Mouse (Mus musculus) cerebellum, adult 11 months (tissue): ENCODE measurements around the gene Srebf1.

Experiments
- DNase-seq: peaks from one replicate; pipeline ENCODE4 v3.0.0; 2022

Gene Srebf1

DNA sequence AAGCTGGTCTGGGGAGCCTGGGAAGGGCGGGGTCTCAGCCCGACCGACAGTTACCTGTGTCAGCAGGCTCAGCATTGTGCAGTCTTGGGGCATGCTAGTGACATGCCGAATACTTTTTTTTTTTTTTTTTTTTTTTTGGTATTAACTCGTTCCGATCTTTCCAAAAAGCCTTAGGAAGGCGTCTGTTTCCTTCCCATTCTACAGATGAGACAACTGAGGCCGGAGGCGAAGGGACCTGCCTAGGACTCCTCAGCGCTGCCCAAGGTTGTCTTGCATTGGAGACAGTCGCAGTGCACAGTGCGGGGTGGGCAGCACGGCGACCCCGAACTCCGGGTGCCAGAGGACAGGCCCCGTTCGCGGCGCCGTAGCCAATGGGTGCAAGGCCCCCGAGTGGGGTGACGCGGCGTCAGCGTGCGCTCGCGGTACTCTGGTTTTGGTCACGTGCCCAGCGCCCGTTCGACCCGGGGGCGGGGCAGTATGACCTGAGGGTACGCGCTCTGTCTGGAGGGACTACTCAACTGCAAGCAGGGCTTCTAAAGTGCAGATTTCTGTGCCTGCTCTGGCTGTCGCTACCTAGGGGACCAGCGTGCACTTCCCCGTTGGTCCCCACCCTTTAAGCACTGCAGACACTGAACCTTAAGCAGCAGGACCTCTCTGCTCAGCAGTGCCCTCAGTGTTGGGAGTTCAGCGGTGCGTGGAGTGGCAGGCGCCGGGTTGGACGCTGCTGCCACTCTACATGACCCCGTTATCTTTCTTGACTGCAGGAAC is at the start of gene Srebf1:
Gene Srebf1, minus strand, starts transcription at position 113 of the 768 bp plus-strand sequence.
- DNase-seq, result peak; percentile 60

DNA sequence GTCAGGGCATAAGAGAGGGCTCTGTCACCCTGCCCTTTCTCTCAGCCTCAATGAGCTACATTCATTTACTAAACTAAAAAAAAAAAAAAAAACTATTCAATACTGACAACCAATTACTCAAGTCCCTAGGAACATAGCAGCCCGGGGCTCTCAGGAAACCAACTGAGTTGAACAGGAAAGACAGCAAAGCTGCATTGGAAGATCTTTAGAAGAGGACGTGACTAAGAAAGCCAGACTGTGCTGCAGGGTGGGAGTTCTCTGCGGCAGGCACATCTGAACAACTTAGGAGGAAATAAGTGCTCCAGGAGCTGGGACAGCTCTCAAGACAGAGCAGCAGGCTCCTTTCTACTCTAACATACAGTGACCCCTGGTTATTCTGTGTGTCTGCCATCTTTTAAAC is 46.2 kb upstream of the Srebf1 start:
- DNase-seq, result no peak

DNA sequence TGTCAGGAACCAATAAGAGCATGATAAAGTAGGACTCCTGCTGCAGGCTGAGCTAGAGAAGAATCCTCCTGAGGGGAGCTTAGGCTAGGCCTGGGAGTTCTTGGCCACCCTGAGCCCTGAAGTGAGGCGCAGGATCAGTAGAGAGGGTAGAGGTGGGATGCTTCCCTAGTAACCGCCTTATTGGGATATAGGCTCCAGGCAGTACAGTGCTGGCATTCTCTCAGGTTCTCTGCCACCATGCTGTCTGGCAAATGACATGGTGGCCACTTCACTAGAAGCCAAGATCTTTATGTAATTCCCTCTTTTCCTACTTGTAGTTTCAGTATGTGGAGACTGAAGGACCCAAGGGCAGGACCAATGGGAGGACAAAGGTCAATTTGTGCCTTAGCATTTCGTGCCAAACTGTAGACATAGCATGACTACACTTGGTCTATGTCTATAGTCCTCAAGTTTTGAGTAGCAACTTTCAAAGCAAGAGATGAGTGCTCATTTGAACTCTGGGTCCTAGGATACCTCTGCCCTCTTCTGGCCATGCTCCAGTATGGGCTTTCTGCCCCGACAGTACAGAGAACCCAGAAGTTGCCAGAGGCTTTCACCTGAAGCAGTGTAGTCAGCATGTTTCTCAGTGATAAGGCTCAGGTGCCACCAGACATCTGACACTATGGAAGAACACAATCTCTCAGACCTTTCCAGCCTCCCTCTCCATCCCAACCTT is 43.0 kb upstream of the Srebf1 start:
- DNase-seq, result no peak

DNA sequence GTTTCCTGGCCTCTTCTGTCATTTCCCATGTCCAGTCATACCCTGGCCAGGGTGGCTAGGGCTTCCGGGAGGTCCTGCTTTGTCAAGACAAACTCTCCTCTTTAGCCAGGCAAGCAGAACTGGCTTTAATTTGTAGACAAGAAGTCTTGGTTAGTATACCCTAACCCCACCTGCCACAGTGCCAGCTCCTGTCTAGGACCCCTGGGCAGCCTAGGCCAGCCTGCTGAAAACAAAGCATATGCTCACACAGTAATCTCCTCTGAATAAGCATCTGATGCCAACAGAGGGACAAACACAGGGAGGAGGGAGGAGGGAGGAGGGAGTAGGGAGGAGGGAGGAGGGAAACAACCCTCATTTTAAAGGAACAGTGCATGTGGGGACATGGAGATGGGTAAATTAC is 42.3 kb upstream of the Srebf1 start:
- peak; percentile 86 for DNase-seq

DNA sequence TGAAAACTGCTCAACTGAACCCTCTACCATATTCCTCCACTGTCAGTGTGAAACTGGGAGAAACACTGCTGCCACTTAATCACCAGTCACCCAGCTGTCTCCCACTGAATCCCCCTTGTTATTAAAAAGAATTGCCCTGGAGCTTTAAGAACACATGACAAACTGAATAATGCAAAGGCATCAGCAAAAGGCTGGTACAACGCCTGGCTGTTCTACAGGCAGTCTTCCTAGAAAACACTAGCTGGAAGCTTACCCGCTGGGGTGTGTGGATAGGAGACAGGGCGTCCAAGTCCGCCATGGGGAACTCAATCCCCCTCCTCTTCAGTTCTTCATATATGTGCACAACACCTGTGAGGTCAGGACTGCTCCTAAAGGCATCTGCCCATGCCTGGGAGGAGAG is 40.0 kb upstream of the Srebf1 start:
- no peak for DNase-seq

DNA sequence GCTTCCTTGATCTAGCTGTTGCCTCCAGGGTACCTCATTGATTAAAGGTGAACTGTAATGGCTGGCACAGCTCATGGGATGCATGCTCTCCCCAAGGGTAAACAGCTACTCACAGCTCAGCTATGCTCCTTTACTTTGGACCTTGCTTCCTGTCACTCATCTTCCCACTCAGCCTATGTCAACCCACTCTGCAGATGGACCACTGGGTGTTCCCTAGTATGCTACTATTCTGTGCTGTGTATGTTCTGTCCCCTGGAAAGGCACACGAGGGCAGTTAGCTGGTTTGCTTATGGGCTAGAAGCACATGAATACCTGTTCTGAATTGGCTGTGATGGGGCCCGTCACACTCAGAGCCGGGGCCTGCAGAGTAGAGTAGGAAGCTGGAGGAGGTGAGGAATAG is 38.4 kb upstream of the Srebf1 start:
- no peak for DNase-seq

DNA sequence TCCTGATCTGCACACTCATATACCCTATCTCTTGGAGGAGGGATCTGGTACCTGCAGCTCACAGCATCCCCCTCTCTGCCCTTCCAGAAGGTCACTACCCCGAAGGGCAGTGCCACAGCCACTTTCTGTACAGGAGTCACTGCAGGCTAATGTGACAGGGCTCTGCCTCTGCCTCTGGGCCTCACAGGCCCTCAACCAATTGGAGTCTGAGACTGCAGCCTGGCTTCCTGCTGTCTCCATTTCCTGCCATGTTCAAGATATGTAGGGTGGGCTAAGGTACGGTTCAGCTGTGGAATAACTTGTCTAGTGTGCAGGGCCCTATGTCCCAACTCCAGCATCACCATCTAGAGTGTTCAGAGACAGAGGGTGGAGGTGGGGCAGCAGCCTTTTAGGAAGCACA is 35.3 kb upstream of the Srebf1 start:
- no peak for DNase-seq

DNA sequence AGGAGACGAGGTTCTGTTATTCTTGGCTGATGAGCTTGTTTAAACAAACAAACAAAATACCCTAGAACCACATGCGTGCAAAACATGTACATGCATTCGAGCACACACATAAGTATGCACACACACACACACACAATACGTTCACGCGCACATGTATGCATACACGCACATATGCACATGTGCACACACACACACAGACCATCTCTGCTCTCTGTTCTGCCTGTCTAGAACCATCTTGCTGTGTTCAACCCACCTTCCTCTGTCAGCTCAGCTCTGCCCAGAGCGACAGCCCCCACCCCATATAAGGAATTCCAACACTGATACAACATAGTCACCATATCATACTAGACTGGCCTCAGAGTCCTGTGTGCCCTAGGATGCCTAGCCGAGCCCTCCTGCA is 34.3 kb upstream of the Srebf1 start:
- DNase-seq, result no peak

DNA sequence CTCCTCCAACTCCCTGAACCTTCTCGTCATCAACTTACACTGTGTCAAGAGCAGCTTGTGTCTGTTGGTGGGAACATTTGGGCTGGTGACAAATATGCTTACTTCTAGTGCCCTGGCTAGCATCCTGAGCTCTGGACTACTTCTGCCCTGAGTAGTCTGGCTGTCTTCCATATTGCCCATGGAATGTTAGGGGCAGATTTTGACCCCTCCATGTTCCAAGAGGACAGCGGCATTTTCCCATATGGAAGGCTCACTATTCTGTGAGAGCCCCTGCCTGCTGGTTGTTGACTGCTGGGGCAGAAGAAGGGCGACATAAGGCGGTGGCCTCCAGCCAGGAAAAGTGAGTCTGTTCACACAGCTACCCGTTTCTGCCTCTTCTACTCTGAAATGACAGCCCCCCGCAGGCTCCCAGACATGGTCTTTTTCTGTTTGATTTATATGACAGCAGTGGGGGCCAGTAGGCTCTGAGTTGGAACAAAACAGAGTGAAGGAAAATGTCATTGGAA is 33.8 kb upstream of the Srebf1 start:
- peak; percentile 91 for DNase-seq

DNA sequence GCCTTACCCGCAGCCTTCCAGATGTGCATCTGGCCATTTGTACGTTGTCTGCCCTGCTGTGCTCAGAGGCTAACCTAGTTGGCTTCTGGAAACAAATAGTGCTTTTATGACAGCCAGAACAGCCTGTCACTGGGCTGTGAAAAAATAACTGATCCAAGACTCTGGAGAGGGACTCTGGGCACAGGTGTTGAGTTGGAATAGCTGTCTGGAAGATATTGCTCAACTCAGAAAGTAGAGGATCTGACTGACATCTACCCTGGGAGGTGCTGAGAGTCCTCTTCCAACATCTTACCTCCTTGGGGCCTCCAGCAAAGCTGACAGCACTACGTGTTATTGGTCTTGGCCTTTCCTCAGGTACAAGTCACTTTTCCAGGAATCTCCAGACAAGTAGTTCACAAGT is 33.3 kb upstream of the Srebf1 start:
- DNase-seq, result no peak

DNA sequence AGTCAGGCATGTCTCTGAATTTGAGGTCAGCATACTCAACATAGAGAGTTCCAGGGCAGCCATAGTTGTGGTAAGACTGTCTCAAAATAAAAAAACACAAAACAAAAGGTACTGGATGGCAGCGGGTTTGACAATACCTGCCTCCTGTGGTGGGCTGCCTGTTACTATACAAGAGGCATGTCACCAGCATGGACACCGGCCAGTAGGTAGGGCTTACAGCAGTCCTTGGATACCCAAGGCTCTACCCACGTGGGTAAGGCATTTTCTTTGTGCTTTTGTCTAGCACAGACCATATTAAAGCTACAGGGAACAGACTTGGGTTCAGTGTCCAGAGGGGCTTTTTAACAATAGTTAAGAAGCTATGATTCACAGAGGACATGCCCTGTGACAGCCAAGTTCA is 32.8 kb upstream of the Srebf1 start:
- no peak for DNase-seq

DNA sequence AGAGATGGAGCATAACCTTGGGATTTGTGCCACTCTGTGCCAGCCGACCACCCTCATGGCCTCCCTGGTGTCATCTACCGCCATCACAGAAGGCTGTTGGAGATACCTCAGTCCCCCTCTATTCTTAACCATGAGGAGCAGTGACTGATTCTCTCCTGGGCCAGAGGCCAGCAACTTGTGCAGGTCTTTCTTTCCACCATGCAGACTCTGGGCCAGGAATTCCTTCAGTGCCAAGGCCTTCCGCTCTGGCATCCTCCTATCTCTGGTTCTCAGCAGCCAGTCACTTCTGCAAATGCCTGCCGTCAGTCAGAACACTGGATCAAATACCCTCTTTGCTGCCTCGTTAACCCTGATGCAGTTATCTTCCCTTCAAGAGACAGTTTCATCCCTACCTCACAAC is 31.9 kb upstream of the Srebf1 start:
- no peak for DNase-seq

DNA sequence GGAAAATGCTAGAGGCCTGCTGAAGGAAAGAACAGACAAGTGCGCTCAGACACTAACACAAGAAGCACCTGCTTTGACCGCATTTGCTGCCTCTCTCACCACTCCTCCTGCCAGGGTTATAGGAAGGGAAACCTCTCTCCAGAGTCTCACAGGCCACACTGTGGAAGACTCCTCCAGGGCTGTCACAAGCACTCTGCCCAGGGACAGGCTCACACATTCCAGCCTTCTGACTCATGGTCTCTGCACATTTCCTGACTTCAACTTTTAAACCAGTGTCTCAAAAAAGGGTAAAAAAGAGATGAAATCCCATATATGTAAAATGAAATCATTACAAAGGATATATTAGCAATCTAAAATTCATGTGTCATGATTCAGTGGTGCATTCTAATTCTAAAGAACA is 31.2 kb upstream of the Srebf1 start:
- DNase-seq, result no peak

DNA sequence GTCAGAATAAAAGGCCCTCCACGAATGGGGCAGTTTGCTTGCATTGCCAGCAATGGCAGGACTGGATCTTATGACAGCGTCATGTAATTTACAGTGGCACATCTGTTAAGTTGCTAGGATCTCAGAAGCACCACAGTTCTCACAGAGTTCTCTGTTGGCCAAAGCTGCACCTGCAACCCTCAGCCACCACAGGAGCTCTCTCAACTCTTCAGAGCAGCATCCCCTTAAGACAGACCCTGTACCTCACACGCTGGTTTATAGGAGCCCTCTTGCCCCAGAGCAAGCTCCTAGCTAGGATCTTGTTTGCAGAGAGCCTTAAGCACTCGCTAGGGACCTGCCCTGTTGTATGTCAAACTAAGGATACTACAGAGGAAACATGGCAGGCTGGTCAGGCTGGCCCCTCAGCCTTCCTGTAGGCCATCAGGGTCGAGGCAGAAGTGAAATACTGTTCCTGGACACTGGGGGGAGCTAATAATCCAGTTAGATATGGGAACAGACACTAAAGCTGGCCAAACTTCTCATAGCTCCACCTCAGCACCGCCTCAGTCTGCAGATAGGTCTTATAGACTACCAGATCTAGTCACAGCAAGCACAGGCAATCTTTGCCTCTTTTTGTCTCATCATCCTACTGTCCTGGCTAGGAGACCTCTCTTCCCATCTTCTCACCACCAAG is 28.7 kb upstream of the Srebf1 start:
- DNase-seq, result no peak

DNA sequence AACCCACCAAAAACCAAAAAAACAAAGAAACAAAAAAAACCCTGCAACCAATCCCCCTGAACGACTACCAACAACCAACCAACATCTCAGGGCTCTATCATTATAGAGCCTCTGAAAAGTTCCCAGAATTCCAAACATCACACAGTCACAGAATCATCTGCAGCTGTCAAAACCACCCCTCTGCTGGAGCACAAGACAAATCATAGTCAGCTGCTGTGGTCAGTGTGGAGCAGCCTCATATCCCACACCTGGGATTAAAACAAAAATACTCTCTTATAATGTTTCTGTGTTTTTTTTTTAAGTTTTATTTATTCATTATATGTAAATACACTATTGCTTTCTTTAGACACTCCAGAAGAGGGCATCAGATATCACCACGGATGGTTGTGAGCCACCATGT is 27.5 kb upstream of the Srebf1 start:
- no peak for DNase-seq

DNA sequence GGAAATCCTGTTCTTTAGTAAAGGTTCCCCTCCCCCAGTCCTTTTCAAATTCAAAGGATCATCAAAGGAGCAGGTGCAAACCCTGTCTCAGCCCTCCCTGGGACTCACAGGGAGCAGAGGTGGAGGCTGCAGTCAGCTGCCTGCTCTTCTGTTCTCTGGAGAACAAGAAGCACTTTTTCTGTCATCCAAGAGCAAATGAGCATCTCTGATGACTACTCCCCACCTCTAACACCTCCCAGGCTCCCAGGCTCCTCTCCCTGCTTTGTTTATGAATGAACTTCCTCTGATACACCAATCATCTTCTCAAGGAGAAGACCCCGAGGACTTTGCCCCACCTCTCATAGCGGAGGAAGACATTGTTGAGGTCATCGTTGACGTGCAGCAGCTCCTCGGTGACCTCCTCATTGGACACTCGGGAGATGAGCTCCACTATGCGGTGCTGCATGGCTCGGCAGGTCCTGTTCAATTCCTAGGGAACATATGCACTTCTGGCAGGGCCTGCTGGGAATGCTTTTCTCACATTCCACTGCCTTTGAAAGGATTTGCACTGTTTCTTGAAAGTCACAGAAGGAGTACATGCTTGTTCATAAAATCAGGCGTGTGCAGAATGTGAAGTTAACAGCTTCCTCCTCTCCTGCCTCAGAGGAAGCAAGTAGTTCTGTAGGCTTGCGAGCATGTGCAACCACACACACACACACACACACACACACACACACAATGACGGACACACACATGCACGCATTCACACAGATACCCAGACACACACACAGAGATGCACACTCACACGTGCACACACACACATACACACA is 26.4 kb upstream of the Srebf1 start:
- no peak for DNase-seq

DNA sequence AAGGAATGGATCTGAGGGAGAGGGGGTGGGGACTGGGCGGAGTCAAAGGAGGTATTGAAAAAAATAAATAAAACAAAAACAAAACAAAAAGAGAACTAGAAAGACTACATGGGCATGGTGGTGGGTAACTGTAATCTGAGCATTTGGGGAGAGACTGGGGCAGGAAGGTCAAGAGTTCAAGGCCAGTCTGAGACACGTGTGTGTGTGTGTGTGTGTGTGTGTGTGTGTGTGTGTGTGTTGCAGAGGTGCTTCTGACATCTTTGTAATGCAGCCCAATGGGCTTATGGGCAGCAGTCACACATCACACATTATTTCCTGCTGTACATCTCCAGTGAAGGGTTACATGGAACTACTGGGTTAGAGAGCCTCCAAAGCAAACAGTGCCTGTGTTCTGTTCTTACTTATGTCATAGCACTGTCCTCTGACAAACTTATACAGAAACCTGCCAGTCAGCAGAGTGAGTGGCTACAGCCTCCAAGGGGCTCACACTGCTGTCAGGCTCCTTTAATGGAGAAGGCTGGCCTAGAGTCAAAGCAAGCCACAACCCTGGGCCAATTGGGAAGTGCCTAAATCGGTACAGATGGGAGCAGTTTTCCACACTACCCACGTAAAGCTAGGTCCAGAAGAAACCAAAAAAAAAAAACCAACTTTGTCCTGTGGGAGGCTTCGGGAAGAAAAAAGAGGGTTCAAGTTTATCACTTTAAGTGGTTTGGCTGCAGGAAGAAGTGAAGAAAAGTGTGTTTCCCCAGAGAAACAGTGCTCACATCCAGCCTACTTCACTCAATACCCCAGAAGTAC is 25.6 kb upstream of the Srebf1 start:
- DNase-seq, result peak; percentile 59

DNA sequence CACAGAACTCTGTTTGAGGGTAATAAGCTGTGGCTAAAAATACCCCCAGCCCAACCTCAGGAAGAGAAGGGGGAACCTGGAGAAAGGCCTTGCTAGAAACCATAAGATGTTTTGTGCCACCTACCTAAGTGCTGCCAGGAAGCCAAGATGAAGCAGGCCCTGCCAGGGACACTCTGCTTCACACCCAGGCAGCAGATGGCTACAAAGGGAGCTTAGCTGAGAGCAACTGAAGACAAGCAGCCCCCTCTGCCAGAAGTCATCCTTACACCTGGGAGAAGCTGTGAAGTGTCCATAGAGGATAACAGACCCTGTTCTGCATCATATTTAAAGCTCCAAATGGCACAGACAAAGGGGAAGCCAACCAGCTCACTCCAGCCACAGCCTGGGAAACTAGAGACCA is 23.7 kb upstream of the Srebf1 start:
- DNase-seq, result no peak

DNA sequence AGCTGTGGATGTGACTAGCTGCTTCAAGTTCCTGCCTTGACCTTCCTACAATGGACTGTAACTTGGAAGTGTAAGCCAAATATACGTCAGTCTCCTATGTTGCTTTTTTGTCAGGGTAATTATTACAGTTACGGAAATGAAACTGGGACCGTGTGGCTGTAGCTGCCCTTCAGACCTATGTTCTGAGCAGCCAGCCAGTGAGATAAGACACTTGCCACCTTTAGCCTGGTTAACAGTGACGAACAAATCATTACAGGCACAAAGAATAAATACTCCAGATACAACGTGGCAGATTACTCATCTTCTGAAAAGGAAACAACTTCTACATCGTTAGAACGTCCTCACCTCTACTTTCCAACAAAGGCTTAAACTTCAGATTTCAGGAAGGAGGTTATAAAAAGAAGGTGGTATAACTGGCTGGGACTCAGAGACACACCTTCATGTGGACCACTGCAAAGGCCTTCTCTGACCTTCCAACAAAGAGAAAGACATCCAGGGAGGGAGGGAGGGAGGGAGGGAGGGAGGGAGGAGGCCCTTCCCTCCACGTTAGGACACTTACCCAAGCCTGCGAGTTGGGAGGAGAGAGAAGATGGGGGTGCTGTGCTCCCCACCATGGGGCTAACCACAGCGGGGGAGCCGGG is 22.2 kb upstream of the Srebf1 start:
- DNase-seq, result no peak

DNA sequence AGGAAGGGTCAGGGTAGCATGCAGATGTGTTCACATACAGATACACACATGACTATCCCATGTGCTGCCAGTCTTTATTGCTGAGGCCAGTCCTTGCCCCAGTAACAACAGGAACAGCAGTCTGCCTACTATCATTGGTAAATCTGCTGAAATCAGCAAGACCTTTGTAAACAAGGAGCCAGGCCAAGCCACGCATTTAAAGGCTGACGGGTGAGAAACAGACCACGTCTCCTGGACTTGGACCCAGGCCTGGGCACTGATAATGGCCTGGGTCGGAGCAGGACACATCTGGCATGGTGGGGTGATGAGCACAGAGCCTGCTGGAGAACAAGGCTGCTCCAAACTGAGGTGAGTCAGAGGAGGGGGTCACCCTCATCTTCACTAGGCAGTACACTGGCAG is 18.1 kb upstream of the Srebf1 start:
- no peak for DNase-seq

DNA sequence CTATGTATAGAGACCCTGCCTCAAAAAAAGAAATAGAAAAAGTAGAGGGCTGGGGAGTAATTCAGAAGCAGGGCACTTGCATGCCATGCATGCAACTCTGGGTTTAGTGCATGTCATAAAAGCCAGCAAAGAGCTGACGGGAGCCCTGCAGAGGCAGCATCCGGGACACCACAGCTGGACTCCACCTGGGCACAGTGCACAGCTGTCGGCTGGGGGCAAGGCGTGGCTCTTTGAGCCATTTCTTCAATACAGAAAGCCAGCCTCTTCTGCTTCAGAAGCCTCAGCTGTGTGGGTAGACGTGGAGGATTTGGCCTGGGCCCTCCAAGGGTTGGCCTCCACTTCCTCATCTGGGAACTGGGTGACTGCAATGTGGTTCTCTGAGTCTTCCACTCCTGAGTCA is 13.0 kb upstream of the Srebf1 start:
- DNase-seq, result no peak

DNA sequence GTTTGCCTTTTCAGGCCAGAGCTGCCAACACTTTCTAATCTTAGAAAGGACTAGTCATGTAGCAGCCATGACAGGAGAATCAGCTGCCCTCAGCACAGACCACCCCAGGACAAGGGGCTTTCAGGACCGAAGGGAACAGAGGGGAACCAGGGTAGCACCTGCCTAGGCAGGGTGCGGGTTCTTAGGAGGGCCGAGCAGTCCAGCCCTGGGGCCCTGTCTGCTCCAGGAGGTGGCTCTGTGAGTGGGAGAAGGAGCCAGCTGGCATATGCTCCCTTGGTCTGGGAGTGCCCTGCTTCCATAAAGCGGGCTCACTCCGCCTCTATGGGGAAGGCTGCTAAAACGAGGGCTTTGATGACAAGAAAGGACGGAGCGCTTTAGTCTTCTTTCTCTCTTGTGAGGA is 10.9 kb upstream of the Srebf1 start:
- DNase-seq, result peak; percentile 70
